Mouse (Mus musculus): Measurements from ENCODE around the gene Abraxas1.
A peak's percentile ranks its signal among the peaks of the same experiment; 100 is the strongest.

The Abraxas1 gene

GRCm38 (mm10) chr5:100821375-100821774 is 610 bp upstream of the Abraxas1 start:
- no peak for DNase-seq

- no peak for DNase-seq
These were observed 941 bp downstream of the Abraxas1 start for GRCm38 (mm10) chr5:100819568-100820480.

- no peak for DNase-seq
These were observed 2.4 kb downstream of the Abraxas1 start for GRCm38 (mm10) chr5:100818341-100818740.

GRCm38 (mm10) chr5:100798165-100798860 is 22.5 kb downstream of the Abraxas1 start, which contains the start of the genes Helq and Mrps18c:
Gene Helq, minus strand, starts transcription at chr5:100798598.
Gene Mrps18c, plus strand, starts transcription at chr5:100798627.
- DNase-seq, result peak; percentile 95

- no peak for DNase-seq
These were observed 26.7 kb downstream of the Abraxas1 start for GRCm38 (mm10) chr5:100794084-100794483.

GRCm38 (mm10) chr5:100792261-100792660 is 28.5 kb downstream of the Abraxas1 start:
- DNase-seq, result no peak

GRCm38 (mm10) chr5:100787527-100787926 is 33.2 kb downstream of the Abraxas1 start:
- no peak for DNase-seq

GRCm38 (mm10) chr5:100779002-100779401 is 41.8 kb downstream of the Abraxas1 start:
- DNase-seq, result no peak

GRCm38 (mm10) chr5:100776900-100777299 is 43.9 kb downstream of the Abraxas1 start:
- DNase-seq, result no peak

GRCm38 (mm10) chr5:100775778-100776404 is 44.9 kb downstream of the Abraxas1 start:
- DNase-seq, result no peak

GRCm38 (mm10) chr5:100771575-100771974 is 49.2 kb downstream of the Abraxas1 start:
- no peak for DNase-seq

GRCm38 (mm10) chr5:100766026-100766425 is 54.7 kb downstream of the Abraxas1 start:
- DNase-seq, result peak; percentile 49

- no peak for DNase-seq
These were observed 59.0 kb downstream of the Abraxas1 start for GRCm38 (mm10) chr5:100761736-100762135.

- no peak for DNase-seq
These were observed 60.6 kb downstream of the Abraxas1 start for GRCm38 (mm10) chr5:100760049-100760663.

GRCm38 (mm10) chr5:100758121-100758520 is 62.6 kb downstream of the Abraxas1 start:
- DNase-seq, result no peak
